Mouse (Mus musculus) NIH3T3 (cell line): Measurements from ENCODE around the gene Tgm7.

Experiments
- DNase-seq: peaks from one replicate; pipeline ENCODE4 v3.0.0-alpha.2; 2012; ENCODE audit warnings: low read depth

Tgm7 gene

GRCm38 (mm10) chr2:121071871-121072270 is 37.7 kb downstream of the Tgm7 start:
- DNase-seq = peak; percentile 40

DNA sequence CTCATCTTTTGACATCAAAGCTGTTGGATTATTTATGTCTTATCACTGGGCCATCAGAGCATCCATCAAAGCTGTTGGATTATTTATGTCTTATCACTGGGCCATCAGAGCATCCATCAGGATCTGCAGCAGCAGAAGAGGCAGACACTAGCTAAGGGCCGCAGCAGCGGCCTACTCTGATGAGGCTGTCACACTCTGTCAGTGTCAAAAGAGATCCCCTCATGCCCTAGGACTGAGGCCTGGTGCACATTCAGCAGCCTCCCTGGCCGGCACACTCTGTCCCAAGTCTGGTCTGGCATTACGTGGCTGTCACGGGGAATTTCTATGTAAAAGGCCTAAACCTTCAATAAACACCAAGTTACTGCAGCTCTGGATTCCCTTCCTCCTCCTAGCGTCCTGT is 40.1 kb downstream of the Tgm7 start:
- no peak for DNase-seq

DNA sequence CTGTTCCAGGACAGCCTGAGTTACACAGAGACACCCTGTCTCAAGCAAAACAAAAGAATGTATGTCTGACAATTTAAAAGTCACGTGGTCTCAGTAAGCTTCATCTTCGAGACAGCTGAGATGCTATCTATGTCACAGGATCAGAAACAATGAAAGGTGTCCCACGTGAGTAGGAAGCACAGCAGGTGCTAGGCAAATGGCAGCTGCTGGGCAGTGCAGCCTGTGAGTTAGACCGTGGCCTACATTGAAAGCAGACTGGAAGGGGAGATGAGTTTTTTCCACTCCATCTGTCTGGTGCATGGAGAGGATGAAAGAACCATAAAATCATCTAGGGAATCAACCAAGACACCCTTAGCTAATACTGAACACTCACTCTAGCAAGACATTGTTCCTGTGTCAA is 42.5 kb downstream of the Tgm7 start:
- DNase-seq = no peak

GRCm38 (mm10) chr2:121061315-121061714 is 48.3 kb downstream of the Tgm7 start:
- no peak for DNase-seq

DNA sequence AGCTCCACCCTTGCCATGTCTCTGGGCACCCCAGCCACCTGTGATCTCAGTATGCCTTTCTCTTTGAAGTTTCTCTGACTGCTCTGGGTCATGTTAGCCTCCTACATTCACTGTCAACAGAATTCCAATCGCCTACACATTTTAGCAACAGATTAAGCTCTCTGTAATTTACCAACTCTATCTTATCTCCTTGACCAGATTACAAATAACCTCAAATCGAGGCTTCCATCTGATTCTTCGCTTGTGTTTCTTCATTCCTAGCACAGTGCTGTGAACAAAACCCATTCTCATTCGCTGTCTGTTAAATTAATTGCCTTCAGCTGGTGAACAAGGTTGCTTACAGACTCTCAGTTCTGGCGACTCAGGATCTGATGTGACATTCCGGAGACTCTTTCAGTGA is 51.6 kb downstream of the Tgm7 start:
- no peak for DNase-seq

DNA sequence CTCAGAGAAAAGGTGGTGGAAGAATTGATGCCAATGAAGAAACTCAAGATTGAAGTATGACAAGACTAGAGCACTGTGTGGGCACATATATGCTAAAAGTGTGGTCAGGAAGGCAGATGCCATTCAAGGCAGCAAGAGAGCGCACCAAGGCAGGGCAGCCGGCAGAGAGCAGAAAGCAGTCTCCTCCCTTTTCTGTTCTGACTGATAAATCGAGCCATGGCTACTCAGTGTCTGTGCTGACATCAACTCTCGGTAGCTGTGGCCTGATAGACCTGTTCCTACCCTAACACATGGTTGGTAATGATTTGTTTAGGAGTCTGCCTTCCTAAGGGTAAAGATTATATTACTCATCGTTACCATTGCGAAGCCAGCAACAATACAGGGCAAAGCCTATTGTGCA is 53.7 kb downstream of the Tgm7 start:
- no peak for DNase-seq

DNA sequence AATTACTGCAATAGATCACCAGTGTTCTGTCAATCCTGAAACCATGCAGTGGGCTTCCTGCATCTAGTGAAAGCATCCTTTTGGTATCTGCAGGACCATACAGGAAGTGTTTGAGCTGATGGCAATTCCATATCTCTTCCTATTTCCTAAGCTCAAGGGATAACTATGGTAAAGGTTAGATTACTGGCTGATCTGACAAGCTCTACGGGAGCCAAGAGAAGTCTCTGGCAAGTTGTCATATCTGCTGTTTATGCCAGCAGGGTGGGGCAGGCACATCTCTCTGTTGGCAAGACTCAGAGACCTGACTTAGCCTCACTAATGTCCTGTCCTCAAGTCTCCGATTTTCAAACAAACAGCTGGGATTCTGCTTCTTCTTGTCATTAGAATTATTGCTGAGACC is 55.5 kb downstream of the Tgm7 start:
- no peak for DNase-seq

- DNase-seq = no peak
Measured at GRCm38 (mm10) chr2:121052176-121052575, 57.4 kb downstream of the Tgm7 start.

DNA sequence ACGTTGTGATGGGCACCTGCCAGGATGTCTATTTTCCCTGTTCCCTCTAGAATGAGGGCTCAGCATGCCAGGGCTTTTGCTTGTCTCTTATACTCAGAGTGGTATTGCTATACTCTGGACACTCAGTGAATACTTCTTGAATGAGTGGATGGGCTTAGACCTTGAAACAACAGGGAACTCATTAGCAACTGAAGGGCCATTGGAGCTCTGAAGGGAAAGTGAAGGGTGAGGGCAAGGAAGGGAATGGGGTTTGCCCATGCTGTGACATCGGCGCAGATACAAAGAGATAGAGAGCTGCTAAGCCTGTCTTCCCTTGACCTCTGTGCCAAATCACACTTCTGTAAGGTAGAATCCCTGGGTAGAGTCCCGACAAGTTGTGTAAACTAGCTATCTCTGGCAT is 63.9 kb downstream of the Tgm7 start:
- DNase-seq = no peak
